Mouse (Mus musculus) ovary, postnatal 36 days (tissue): ENCODE measurements around the gene Ktn1.

Experiments
- DNase-seq: peaks from one replicate; pipeline ENCODE4 v3.0.0; 2022; ENCODE audit warnings: low spot score, mixed read lengths

The Ktn1 gene

GRCm38 (mm10) chr14:47665061-47665778 is 17.0 kb downstream of the Ktn1 start:
- no peak for DNase-seq

GRCm38 (mm10) chr14:47668096-47668495 is 19.8 kb downstream of the Ktn1 start:
- DNase-seq: no peak

GRCm38 (mm10) chr14:47682886-47683285 is 34.6 kb downstream of the Ktn1 start:
- DNase-seq: no peak

- no peak for DNase-seq
These were observed 36.3 kb downstream of the Ktn1 start for GRCm38 (mm10) chr14:47684579-47684978.

GRCm38 (mm10) chr14:47699126-47699525 is 50.9 kb downstream of the Ktn1 start:
- no peak for DNase-seq

- DNase-seq: no peak
These were observed 61.3 kb downstream of the Ktn1 start for GRCm38 (mm10) chr14:47709546-47709945.

- no peak for DNase-seq
These were observed 67.5 kb downstream of the Ktn1 start for GRCm38 (mm10) chr14:47715771-47716170.

GRCm38 (mm10) chr14:47717916-47718606 is 69.8 kb downstream of the Ktn1 start:
- DNase-seq: no peak

- DNase-seq: no peak
These were observed 71.8 kb downstream of the Ktn1 start for GRCm38 (mm10) chr14:47720023-47720422.

- no peak for DNase-seq
These were observed 74.8 kb downstream of the Ktn1 start for GRCm38 (mm10) chr14:47723035-47723434.

- DNase-seq: no peak
These were observed 80.3 kb downstream of the Ktn1 start for GRCm38 (mm10) chr14:47728594-47728993.

- no peak for DNase-seq
These were observed 87.1 kb downstream of the Ktn1 start for GRCm38 (mm10) chr14:47735354-47735753.

GRCm38 (mm10) chr14:47736471-47736870 is 88.2 kb downstream of the Ktn1 start:
- DNase-seq: no peak

- no peak for DNase-seq
These were observed 92.2 kb downstream of the Ktn1 start for GRCm38 (mm10) chr14:47740316-47740996.

- DNase-seq: no peak
These were observed 92.8 kb downstream of the Ktn1 start for GRCm38 (mm10) chr14:47741046-47741445.

- no peak for DNase-seq
These were observed 94.4 kb downstream of the Ktn1 start for GRCm38 (mm10) chr14:47742674-47743073.

GRCm38 (mm10) chr14:47745086-47745485 is 96.8 kb downstream of the Ktn1 start:
- DNase-seq: no peak

GRCm38 (mm10) chr14:47747536-47747935 is 99.3 kb downstream of the Ktn1 start:
- DNase-seq: no peak

GRCm38 (mm10) chr14:47748714-47749113 is 100.5 kb downstream of the Ktn1 start:
- DNase-seq: no peak

- DNase-seq: peak; percentile 15
These were observed 103.4 kb downstream of the Ktn1 start for GRCm38 (mm10) chr14:47751422-47752205.

- no peak for DNase-seq
These were observed 105.3 kb downstream of the Ktn1 start for GRCm38 (mm10) chr14:47753561-47753960.

- no peak for DNase-seq
These were observed 106.1 kb downstream of the Ktn1 start for GRCm38 (mm10) chr14:47754253-47754897.
